8 mouse cellular contexts compared by ENCODE assay signal in genomic region chr16:36817321-36817926, GRCm38 (mm10). TPM values are rescaled to one million over a fixed set of nuclear protein-coding genes. Genes with fewer than 3 reads are reported as not detected.
DNase-seq lines count a peak whose midpoint lies in the region; ATAC-seq lines count a peak whose summit lies in the region.

No protein-coding gene starts in this region.

- intact Hi-C loops in gastrocnemius, postnatal 36 days (cut with DNase I): loop anchor here (2.0 kb wide), 1 partner anchor 343 kb away; no protein-coding TSS in a partner anchor

- H3K9me3 ChIP-seq in intestine, embryonic 14.5 days (ENCODE audit: control insufficient read depth, low read length): no peaks in the 10 kb centered on the region

- H3K36me3 ChIP-seq in intestine, embryonic 14.5 days (ENCODE audit: control insufficient read depth, insufficient read depth, low read length): no peaks in the 10 kb centered on the region

- WGBS in intestine, embryonic 14.5 days: 15% methylated on average over 7 of the region's 7 CpGs

- DNase-seq in 3134 (ENCODE audit: extremely low read depth, insufficient read length, low spot score): peak; percentile 60
- DNase-seq in adrenal gland, adult 2 months: peak; percentile 72
- DNase-seq in embryo, embryonic 11.5 days (ENCODE audit: low read depth, low spot score): peak; percentile 79
- DNase-seq in gastrocnemius, postnatal 36 days: peak; percentile 23 to 29
- DNase-seq in intestine, embryonic 14.5 days (ENCODE audit: low spot score): peak; percentile 52
- DNase-seq in left cerebral cortex, adult 9 months (ENCODE audit: low spot score in 2 of 2): peak; percentile 69 to 87
- peak; percentile 72 for DNase-seq in right cerebral cortex, postnatal 14 days

- H3K9ac ChIP-seq in intestine, embryonic 14.5 days (ENCODE audit: low read length): no peak overlapping the region

- no peak overlapping the region for H3K4me2 ChIP-seq in intestine, embryonic 14.5 days (ENCODE audit: low read length)

- H3K4me1 ChIP-seq in intestine, embryonic 14.5 days (replicated peaks; ENCODE audit: control insufficient read depth, insufficient read depth, low read length): no peaks in the 10 kb centered on the region

- peak; percentile 80 for ATAC-seq in intestine, embryonic 14.5 days (replicated peaks; ENCODE audit: low FRiP score, low TSS enrichment, low read depth)
- peak; percentile 98 for ATAC-seq in megakaryocyte progenitor cell, adult 5-6 weeks (replicated peaks; ENCODE audit: poor library complexity)

- H3K27ac ChIP-seq in intestine, embryonic 14.5 days (ENCODE audit: low read depth): no peak overlapping the region

- H3K4me3 ChIP-seq in intestine, embryonic 14.5 days (ENCODE audit: low read depth, low read length): no peak overlapping the region

- H3K27me3 ChIP-seq in intestine, embryonic 14.5 days (replicated peaks; ENCODE audit: control insufficient read depth, insufficient read depth, low read length): no peaks in the 10 kb centered on the region

RNA-seq across cellular contexts. Expression of gene Iqcb1, which starts 10.8 kb away (rescaled TPM):
- 10 to 100 TPM; 13.8 to 18.2 TPM for total RNA-seq in adrenal gland, adult 2 months (2021)
- 0.26 and 1.1 TPM in 2 replicates for polyA plus RNA-seq in adrenal gland, adult 2 months (2012; rRNA removed)
- 1 to 10 TPM; 4.5 to 6.0 TPM for total RNA-seq in gastrocnemius, postnatal 36 days (2021)
- 33.7 and 41.9 TPM in 2 replicates for polyA plus RNA-seq in intestine, embryonic 14.5 days (2014; fragmentation: Nextera tagmentation; extraction: Ambion mirVana)
- 12.7 and 18.7 TPM in 2 replicates for total RNA-seq in megakaryocyte progenitor cell, adult 5-6 weeks (2015)
- 11.1 and 11.7 TPM in 2 replicates for total RNA-seq in megakaryocyte progenitor cell, adult 5-6 weeks (2017)

RNA-seq across cellular contexts. Expression of gene Slc15a2, which starts 32.7 kb away (rescaled TPM):
- 1 to 10 TPM; 4.1 to 5.3 TPM for total RNA-seq in adrenal gland, adult 2 months (2021)
- 0.20 TPM in 1 of 2 replicates, not detected in the other for polyA plus RNA-seq in adrenal gland, adult 2 months (2012; rRNA removed)
- total RNA-seq in gastrocnemius, postnatal 36 days (2021): 1 to 10 TPM in 1 of 2 experiments, under 1 TPM in 1; 0.49 to 1.4 TPM
- 2.3 and 5.5 TPM in 2 replicates for polyA plus RNA-seq in intestine, embryonic 14.5 days (2014; fragmentation: Nextera tagmentation; extraction: Ambion mirVana)
- 5.3 and 7.5 TPM in 2 replicates for total RNA-seq in megakaryocyte progenitor cell, adult 5-6 weeks (2015)
- total RNA-seq in megakaryocyte progenitor cell, adult 5-6 weeks (2017): 8.0 and 10.3 TPM in 2 replicates

RNA-seq across cellular contexts. Expression of gene Eaf2, which starts 57.4 kb away (rescaled TPM):
- 1 to 10 TPM; 1.4 to 1.8 TPM for total RNA-seq in adrenal gland, adult 2 months (2021)
- polyA plus RNA-seq in adrenal gland, adult 2 months (2012; rRNA removed): not detected in 2 replicates
- not detected for total RNA-seq in gastrocnemius, postnatal 36 days (2021)
- 0.77 and 2.5 TPM in 2 replicates for polyA plus RNA-seq in intestine, embryonic 14.5 days (2014; fragmentation: Nextera tagmentation; extraction: Ambion mirVana)
- 0.42 and 1.4 TPM in 2 replicates for total RNA-seq in megakaryocyte progenitor cell, adult 5-6 weeks (2015)
- 1.1 TPM in 1 of 2 replicates, not detected in the other for total RNA-seq in megakaryocyte progenitor cell, adult 5-6 weeks (2017)

RNA-seq across cellular contexts. Expression of gene Golgb1, which starts 57.5 kb away (rescaled TPM):
- total RNA-seq in adrenal gland, adult 2 months (2021): 10 to 100 TPM; 68.0 to 98.8 TPM
- 50.7 and 55.0 TPM in 2 replicates for polyA plus RNA-seq in adrenal gland, adult 2 months (2012; rRNA removed)
- 10 to 100 TPM; 19.1 to 24.9 TPM for total RNA-seq in gastrocnemius, postnatal 36 days (2021)
- polyA plus RNA-seq in intestine, embryonic 14.5 days (2014; fragmentation: Nextera tagmentation; extraction: Ambion mirVana): 93.9 and 101 TPM in 2 replicates
- 14.1 and 18.5 TPM in 2 replicates for total RNA-seq in megakaryocyte progenitor cell, adult 5-6 weeks (2015)
- 30.7 and 37.1 TPM in 2 replicates for total RNA-seq in megakaryocyte progenitor cell, adult 5-6 weeks (2017)

Comparison
In these comparisons a context has a peak if more than half of its experiments do, and no peak if none do; other contexts are left out.
1. DNase-seq: peak in every context shown above with its lines; median percentile 79 in embryo, embryonic 11.5 days; 78 in left cerebral cortex, adult 9 months; 72 in adrenal gland, adult 2 months; 72 in right cerebral cortex, postnatal 14 days; 60 in 3134; 52 in intestine, embryonic 14.5 days; 26 in gastrocnemius, postnatal 36 days.